Mouse (Mus musculus): Measurements from ENCODE around the gene Pde8a.
A peak's percentile ranks its signal among the peaks of the same experiment; 100 is the strongest.

The Pde8a gene

DNA sequence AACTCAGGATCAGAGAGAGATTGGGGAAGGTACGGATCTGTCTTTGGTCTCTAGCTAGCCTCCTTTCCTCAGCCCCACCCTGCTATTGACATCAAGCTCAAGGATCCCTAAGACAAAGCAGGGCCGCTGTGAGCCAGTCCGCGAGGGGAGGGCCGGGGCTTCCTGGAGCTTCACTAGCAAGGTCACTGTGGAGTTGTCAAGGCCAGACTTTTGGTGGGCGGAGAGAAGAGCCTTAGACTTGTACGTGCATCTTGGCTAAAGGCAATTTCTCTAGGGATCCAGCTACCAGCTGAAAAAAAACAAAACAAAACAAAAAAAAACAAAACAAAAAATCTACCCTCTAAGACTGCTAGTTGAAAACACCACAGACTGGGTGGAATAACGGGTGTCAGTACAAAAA, 1.6 kb upstream of the Pde8a start:
- DNase-seq (ENCODE audit: low read depth) = no peak

DNA sequence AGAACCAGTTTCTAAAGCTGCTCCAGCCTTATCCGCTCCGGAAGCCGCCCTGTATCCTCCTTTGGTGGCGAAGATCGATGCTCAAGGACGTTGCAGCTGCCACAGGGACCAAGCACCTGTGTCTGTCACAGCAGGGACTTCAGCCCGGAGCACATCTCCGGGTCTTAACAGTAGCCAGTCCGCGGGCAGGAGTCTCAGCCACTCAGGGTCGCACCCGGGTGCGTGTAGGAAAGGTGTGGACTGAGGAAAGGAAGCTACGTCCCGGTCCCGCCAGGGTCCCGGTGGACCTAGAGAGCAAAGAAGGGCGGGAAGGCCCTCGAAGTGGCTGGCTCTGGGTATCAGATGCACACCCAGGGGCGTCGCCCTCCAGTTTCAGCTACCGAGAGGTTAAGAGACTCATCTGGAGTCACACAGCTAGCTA, 1.1 kb upstream of the Pde8a start:
- DNase-seq (ENCODE audit: low read depth) = no peak

DNA sequence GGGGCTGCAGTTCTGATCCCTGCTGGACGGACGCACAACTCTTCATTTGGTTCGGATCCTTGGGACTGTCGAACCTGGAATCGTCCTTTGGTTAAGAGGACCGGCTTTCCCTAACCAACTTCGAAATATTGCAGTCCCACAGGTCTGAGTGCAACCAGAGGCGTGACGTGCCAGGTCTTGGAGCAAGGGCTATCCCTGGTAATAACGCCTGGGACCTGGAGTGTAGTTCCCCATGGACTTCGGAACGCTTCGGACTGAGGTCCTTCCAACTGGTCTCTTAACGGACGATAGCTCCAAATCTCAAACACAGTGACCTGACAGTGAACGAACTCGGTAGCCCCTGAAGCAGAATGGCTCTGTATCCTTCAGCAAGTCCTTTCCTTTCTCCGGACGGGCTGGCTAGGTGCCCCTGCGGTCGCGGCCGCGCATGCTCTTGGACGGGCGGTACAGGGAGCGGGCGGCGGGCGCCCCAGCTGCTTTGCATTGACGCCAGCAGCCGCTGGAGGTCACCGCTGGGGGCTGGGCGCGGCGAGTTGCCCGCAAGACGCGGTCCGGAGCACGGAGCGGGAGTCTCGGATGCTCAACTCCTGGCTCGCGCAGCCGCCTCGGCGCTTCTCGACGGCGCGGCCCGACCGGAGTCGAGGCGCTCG, 574 bp upstream of the Pde8a start:
- DNase-seq (ENCODE audit: low read depth) = no peak

DNA sequence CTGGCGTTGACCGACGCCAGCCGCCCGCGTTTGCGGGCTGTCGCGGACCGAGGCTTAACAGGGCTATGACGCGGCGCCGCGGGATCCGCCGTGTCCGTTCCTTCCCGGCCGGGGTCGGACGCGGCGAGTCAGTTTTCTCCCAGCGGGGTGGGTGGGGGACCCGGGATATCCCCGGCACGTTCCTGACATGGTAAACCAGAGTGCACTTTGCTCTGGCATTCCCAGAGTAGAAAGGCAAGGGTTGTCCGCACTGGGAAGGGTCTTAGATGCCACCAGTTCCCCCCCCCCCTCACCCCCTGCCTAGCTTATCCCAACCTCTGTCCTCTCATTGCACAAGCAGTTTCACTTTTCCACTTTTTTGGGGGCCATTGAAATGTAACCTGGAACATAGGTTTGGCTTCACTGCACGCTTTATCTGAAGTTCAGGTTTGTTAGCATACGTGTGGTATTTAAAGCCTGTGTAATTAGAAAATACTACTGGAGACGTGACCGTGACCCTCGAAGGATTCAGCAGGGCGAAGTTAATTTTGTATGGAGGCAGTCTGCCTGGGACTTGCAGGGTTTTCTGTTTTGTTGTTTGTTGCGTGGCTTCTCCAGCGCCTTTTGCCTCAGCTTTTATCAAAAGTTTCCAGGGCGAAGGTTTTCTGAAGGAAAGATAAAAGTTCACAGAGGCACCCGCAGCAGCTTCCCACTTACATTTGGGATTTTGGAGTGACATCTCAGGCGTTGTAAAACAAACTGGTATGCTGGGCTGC, 934 bp downstream of the Pde8a start:
- DNase-seq (ENCODE audit: low read depth) = no peak

DNA sequence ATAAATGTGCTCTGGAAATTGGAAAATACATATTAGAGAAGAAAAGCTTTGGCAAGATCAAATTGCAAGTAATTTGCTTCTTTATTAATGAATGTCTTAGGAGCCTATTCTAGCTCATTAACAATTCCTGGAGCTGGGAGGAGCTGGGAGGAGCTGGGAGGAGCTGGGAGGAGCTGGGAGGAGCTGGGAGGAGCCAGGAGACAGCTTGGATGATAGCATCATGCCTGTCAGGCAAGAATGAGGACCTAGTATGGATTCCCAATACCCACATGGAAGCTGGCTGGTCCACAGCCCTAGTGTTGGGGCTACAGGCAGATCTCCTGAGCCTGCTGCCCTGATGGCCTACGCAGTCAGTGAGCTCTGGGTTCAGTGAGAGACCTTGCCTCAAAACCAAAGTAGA, 2.6 kb downstream of the Pde8a start:
- DNase-seq (ENCODE audit: low read depth) = no peak

DNA sequence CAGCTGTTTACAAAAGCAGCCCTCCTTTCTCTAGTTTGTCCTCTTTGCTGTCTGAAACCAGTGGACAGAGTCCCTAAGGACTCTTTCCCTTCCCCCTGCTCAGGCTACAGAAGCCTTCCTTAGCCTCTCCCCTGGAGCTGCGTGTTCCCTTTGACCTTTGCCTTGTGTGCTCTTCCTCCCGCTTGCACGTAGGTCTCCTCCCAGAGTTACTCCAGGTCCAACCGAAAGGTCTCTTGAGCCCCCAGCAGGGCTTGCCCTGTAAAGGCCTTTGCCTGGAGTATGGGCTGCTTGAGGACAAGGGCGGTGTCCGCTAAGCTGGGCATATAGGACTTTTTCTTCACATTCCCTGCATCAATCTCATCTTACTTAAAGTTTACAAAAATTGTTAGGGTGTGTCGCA, 5.9 kb downstream of the Pde8a start:
- no peak for DNase-seq (ENCODE audit: low read depth)

DNA sequence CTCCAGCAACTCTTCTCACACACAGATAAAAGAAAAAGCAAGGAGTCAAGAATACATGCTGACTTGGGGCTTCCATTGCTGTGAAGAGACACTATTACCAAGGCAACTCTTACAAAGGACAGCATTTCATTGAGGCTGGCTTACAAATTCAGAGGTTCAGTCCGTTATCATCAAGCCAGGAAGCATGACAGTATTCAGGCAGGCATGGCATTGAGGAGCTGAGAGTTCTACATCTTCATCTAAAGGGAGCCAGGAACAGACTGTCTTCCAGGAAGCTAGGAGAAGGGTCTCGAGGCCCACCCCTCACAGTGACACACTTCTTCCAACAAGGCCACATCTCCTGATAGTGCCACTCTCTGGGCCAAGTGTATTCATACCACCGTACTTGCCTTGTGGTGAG, 7.0 kb downstream of the Pde8a start:
- DNase-seq (ENCODE audit: low read depth) = no peak

DNA sequence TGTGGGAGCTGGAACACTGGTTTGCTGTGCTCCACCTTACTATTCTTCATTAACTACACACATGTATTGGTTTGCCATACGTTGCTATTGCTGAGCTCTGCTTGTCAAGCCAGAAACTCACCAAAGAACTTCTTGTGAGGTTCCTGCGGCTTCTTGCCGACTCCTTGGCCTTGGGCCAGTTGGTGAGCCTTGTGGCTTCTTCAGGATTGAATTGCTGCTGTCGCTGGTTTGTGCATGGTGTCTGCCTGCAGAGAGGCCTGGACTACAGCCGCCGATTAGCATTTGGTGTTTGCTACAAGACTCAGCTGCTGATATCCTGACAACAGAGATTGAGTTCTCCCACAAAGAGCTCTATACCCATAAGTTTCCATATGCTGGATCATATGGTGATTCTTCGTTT, 10.9 kb downstream of the Pde8a start:
- DNase-seq (ENCODE audit: low read depth) = peak; percentile 30

DNA sequence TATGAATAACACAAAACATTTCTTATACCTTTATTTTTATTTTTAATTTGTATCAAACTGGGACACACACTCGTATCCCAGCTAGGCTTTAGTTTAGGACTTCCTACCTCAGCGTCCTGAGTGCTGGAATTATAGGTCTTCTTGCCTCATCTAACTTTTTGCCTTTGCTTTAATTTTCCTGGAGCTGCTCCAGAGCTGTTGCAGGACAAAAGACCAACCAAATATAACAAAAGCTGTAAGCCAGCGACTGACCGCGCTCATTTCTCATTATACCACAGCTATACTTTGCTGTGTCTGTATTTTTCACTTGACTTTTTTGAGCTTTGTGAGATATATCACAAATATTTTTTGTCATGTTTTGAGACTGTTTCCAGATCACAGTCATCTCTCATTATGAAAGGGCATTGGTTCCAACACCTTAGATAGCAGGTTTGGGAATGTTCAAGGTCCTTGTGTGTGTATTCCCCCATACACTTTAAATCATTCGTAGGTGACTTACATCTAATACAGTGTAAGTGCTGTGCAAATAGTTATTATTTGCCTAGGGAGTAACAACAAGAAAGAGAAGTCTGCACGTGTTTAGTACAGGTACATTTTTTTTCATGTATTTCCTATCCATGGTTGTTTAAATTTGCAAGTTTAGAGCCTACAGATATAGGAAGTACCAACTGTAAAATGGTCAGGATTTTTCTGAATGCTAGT, 16.8 kb downstream of the Pde8a start:
- DNase-seq (ENCODE audit: low read depth) = no peak

DNA sequence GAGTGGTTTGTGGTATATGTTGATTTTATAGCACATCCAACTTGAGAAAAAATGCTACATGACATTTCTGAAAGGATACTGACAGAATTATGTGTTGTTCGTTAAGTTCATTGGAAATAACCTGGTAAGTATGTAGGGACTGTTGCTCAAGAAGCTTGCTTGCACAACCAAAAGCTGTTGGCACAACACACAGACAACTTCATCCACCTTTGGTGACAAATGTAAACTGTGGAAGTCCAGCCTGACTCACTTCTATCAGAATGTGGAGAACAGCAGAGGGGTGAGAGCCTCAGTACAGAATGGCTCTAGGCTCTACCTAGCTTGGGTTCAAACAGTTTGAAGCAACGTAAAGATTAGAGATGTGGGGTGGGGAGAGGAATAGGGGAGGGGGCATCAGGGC, 19.3 kb downstream of the Pde8a start:
- peak; percentile 50 for DNase-seq (ENCODE audit: low read depth)

DNA sequence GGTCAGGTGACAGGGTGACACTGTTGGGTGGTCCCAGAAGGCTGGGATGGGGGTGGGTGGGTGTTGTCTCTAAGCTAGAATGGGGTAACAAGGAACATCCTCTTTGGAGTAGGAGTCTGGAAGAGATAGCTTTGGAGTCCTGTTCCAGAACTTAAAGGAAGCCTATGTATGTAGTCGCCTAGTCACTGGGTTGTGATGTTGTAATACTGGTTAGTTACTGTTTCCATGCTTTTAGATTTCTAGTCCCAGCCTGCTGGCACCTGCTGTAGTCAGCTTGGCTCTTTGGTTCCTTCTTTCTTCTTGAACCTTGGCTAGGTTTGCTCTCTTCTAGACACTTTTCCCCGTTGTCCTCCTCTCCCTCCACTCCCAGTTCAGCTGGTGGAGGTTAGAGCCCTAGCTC, 21.7 kb downstream of the Pde8a start:
- DNase-seq (ENCODE audit: low read depth) = no peak

DNA sequence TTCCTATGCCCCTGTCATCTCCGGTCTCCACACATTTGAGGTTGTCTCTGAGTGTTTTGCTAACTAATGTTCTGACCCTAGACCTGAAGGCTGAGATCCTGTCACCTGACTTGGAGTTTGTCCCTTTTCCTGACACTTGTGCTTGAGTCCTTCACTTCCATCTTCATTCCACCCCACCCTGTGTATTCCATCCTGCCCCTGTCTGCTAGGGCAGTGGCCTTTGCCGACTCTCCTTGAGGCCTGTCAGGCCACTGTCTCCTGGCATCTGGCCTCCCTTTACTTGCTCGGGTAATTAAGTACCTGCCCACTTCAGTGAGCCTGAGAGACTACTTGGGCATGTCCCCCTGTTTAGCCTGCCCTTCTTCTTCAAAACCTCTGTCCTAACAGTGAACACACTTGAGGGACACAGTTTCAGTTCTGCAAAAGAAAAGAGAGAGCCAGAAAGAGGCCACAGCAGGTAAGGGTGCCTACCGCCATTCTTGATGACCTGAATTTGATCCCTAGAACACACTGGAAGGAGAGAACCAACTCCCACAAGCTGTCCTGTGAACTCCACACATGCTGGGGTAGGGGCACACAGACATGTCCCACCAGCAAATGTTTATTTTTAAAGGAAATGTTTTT, 22.3 kb downstream of the Pde8a start:
- no peak for DNase-seq (ENCODE audit: low read depth)

DNA sequence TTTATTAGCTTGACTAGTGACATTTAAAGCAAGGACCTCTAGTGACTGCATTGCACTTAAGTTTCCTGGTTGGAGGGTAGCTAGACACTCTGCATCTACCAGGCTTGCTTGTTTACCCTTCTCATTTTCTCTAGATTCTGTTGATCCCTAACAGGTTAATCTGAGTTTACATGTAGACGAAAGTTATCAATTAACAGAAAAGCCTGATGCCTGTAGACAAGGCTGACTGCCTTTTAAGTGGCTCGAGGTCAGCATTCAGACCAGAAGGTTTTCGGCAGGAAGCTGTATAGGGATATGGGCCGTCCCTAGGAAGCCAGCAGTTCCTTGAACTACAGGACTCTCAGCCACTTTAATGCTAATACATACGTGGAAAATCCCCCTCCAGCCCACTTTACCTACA, 30.0 kb downstream of the Pde8a start:
- no peak for DNase-seq (ENCODE audit: low read depth)

DNA sequence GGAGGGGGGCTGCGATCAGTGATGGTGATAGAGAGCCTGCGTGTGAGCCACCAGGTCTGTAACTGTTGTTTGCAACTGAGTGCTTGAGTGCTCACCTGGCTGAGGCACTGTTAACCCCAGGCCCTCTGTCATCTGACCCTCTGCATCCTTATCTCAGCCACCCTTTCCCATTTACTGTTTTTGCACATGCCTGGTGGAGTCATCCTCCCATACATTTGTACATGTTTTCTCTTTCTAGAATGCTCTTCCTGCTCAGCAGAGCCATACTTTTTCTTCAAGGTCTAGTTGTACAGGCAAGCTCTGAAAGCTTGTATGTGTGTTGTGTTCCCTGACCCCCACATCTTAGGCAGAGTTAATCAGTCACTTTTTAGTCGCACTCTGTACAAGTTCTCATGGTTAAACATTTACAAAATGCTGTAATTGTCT, 36.5 kb downstream of the Pde8a start:
- DNase-seq (ENCODE audit: low read depth) = no peak

DNA sequence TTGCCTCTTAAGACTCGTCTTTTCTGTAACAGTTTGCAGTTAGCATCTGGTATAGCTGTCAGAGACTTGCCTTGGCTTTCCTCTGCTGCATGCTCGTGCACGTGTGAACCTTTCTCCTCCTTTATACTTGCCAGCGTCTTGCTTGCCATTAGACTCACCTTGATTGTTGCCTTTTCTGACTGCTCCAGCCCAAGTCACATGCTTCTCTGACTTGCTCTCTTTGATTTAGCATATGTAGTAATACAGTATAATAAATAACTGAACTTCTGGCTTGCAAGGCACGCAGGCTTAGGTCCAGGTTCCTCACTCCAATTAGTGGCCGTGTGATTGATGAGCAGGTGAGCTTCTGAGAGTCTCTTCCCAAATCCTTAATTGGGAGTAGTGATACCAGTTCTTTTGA, 37.2 kb downstream of the Pde8a start:
- DNase-seq (ENCODE audit: low read depth) = no peak

DNA sequence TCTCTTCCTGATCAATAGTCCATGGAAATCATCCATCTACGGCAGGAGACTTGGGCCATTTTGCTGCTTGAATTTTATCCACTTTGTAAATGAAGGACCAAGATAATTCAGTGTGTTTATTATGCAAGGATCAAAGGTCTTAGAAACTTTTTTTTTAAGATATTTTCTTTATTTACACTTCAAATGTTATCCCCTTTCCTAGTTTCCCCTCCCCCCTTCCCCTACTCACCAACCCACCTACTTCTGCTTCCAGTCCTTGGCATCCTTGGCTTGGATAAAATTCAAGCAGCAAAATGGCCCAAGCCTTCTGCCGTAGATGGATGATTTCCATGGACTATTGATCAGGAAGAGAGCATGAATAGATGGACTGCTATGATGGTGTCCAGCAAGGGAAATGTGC, 38.1 kb downstream of the Pde8a start:
- no peak for DNase-seq (ENCODE audit: low read depth)

DNA sequence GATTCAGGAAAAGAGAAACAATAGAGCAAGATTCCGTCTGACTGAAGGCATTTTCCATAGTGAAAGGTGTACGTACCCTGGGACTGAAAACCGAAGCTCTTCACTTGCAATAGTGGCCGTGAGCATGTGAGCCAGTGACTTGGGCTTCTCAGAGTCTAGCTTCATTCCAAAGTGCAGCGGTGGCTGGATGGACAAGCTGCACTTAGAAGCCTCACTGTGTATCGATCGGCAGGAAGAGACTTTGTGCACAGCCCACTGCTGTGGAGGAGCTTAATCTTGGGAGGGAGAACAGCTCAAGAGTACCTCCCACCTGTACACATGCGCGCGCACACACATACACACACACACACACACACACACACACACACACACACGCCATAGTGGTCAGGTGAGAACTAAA, 39.9 kb downstream of the Pde8a start:
- DNase-seq (ENCODE audit: low read depth) = no peak

DNA sequence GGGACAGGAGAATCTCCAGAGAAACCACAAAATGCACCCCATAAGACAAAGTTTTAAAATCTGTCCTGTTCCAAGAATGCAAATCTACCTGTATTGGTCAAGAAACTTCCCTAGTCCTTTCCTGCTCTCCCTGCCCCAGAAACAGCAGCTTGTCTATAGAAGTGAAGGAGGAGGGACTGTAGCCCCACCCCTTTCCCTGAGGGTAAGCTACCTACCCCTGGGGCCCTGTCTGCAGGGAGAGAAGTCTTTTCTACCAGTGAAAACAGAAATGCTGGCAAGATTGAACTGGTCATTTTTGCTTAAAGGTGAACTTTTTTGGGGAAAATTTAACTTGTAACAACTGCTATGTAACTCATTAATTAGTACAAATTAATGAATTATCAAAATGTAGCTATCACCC, 41.2 kb downstream of the Pde8a start:
- DNase-seq (ENCODE audit: low read depth) = no peak

DNA sequence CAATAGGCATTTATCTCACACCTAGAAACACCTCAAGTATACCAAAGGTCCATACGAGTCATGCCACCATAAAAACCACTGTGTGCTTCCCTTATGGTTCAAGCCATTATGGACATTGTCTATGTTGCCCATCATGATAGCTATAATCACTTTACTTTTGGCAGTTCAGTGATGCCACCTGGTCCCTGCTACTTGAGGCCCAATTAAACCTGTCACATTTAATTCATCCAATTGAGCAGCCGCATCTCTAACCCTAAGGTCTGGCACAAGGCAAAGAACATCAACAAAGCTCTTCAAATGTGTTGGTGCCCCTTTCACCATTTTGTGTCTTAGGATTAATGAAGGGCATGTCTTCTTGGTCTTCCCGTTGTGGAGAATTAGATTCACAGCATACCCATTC, 42.1 kb downstream of the Pde8a start:
- DNase-seq (ENCODE audit: low read depth) = no peak

DNA sequence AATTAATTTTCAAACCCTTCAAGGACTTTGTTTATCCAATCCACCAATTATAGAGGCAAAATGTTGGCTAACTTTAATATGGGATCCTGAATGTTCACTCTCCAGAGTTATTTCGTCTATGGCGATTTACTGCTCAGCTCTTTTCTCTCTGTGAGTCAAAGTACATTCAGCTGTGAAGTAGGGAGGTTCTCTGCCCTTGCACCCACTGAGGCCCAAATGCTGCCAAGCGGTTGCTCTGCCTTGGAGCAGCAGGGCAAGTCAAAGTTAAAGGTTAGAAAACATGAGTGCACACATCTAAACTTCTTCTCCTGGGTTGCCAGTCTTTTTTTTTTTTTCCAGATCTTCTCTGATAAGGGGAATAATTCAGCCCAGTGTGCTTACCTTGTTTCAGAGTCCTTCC, 43.4 kb downstream of the Pde8a start:
- no peak for DNase-seq (ENCODE audit: low read depth)

DNA sequence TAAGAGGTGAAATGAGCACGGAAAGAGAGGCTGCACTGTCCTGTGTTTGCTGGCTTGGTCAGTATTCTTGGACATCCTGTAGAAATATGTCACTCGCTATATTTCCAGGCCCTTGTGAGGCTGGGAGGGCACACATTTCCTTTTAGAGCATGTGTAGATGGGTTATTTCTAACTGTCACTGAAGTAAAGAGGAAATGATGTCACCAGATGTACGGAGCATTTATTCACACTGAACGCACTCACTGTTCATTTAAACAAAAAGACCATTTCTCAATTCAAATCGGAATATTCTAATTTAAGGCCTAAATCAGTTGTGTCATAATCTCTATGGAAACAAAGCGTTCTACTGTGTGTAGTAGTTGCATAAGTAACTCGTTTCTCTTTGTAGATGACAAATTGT, 48.2 kb downstream of the Pde8a start:
- no peak for DNase-seq (ENCODE audit: low read depth)

DNA sequence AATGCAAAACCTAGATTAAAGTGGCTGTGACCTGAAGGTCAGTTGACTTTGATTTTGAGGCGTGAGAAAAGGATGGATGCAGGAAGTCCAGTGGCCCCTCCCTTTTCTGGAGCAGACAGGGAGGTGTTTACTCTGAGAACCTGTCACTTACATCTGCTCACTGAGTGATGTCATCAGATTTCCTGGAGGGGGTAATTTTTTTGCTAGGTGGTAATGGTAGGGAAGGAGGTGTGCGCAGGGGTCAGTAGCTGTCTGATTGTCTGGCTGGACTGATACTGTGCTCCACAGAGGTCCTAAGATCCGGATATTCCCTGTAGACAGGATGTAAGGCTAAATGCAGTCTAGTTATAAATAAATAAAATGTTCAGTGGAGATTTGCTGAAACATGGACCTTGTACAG, 59.5 kb downstream of the Pde8a start:
- no peak for DNase-seq (ENCODE audit: low read depth)

DNA sequence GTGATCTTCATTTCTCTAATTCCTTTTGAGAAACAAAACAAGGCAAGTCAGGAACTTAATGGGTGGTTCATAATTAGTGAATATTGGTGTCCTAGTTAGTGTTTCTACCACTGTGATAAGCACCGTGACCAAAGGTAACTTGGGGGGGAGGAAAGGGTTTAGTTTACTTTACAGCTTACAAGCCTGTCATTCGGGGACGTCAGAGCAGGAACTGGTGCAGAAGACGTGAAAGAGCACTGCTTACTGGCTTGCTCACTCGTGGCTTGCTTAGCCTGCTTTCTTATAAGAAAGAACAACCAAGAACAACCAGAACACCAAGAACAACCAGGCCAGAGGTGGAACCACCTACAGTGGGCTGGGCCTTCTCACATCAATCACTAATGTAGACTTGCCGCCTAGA, 65.6 kb downstream of the Pde8a start:
- no peak for DNase-seq (ENCODE audit: low read depth)

Measured in NIH3T3 (cell line).